ENCODE assay signal across 8 mouse cellular contexts in genomic region chr7:114635569-114636101, GRCm38 (mm10). TPM values are rescaled to one million over a fixed set of nuclear protein-coding genes. Genes with fewer than 3 reads are reported as not detected.
DNase-seq lines count a peak whose midpoint lies in the region; ATAC-seq lines count a peak whose summit lies in the region.

No protein-coding gene starts in this region.

- peak overlapping the region; percentile 40 for H3K9ac ChIP-seq in forebrain, embryonic 15.5 days (replicated peaks)
- no peak overlapping the region for H3K9ac ChIP-seq in stomach, embryonic 14.5 days (replicated peaks; ENCODE audit: low read depth, low read length)

- H3K4me2 ChIP-seq in forebrain, embryonic 15.5 days (replicated peaks), result peak overlapping the region; percentile 87
- peak overlapping the region; percentile 70 for H3K4me2 ChIP-seq in stomach, embryonic 14.5 days (replicated peaks; ENCODE audit: low read depth, low read length)

- no peaks in the 10 kb centered on the region for H3K36me3 ChIP-seq in forebrain, embryonic 15.5 days
- no peaks in the 10 kb centered on the region for H3K36me3 ChIP-seq in stomach, embryonic 14.5 days (ENCODE audit: control insufficient read depth, insufficient read depth, low read length)

- H3K9me3 ChIP-seq in forebrain, embryonic 15.5 days, result no peaks in the 10 kb centered on the region
- no peaks in the 10 kb centered on the region for H3K9me3 ChIP-seq in stomach, embryonic 14.5 days (ENCODE audit: control insufficient read depth, low read depth, low read length)

- peak; percentile 47 to 48 for DNase-seq in left cerebral cortex, adult 18-20 months (ENCODE audit: low spot score in 2 of 2)
- no peak for DNase-seq in left cerebral cortex, adult 11 months (ENCODE audit: low spot score)
- peak; percentile 14 for DNase-seq in cerebellum, adult 11-12 months
- peak; percentile 44 for DNase-seq in induced T-regulatory cell, adult 2 months (ENCODE audit: low read depth)
- peak; percentile 42 to 64 for DNase-seq in left cerebral cortex, postnatal 25 days (ENCODE audit: low spot score in 2 of 2)
- DNase-seq in mesoderm, embryonic 11.5 days (ENCODE audit: low read depth, low spot score), result peak; percentile 49

- 0 out of 2 replicates have a peak, but pooled peaks have one; percentile 23 for ATAC-seq in forebrain, embryonic 15.5 days (replicated peaks)
- no peak for ATAC-seq in stomach, embryonic 14.5 days (ENCODE audit: insufficient number of reproducible peaks, insufficient read depth, low FRiP score, low read depth)

- no peak overlapping the region for H3K27ac ChIP-seq in forebrain, embryonic 15.5 days (replicated peaks)
- H3K27ac ChIP-seq in stomach, embryonic 14.5 days (ENCODE audit: low read length), result no peak overlapping the region

- H3K27me3 ChIP-seq in forebrain, embryonic 15.5 days, result 0 out of 2 replicates have a peak, but pooled peaks cover 7% of the 10 kb centered on the region
- H3K27me3 ChIP-seq in stomach, embryonic 14.5 days (ENCODE audit: control insufficient read depth, insufficient read depth, low read length), result 0 out of 2 replicates have a peak, but pooled peaks cover 3% of the 10 kb centered on the region

- 1% methylated on average over 20 of the region's 20 CpGs for WGBS in forebrain, embryonic 15.5 days
- 1% methylated on average over 20 of the region's 20 CpGs for WGBS in stomach, embryonic 14.5 days

- peaks cover 12% of the 10 kb centered on the region for H3K4me1 ChIP-seq in forebrain, embryonic 15.5 days
- H3K4me1 ChIP-seq in stomach, embryonic 14.5 days (ENCODE audit: control insufficient read depth, insufficient read depth, low read length), result no peaks in the 10 kb centered on the region

- intact Hi-C loops in left cerebral cortex, postnatal 25 days (cut with DNase I), result loop anchor here (1.0 kb wide), 1 partner anchor 55 kb away; no protein-coding TSS in a partner anchor

- peak overlapping the region; percentile 40 for H3K4me3 ChIP-seq in forebrain, embryonic 15.5 days
- H3K4me3 ChIP-seq in stomach, embryonic 14.5 days (ENCODE audit: low read depth, low read length), result peak overlapping the region; percentile 36

RNA-seq across cellular contexts. Expression of gene Calca, which starts 0.5 kb away (rescaled TPM):
- 1 to 10 TPM in 1 of 2 experiments, under 1 TPM in 1; 0.98 to 1.2 TPM for total RNA-seq in left cerebral cortex, adult 18-20 months (2021)
- 0.45 and 0.76 TPM in 2 replicates for polyA plus RNA-seq in forebrain, embryonic 15.5 days (2015; fragmentation: Nextera tagmentation; extraction: Ambion mirVana)
- 1 to 10 TPM in 1 of 2 experiments, under 1 TPM in 1; 0.69 to 1.1 TPM for total RNA-seq in left cerebral cortex, postnatal 25 days (2021)
- 1.6 and 2.7 TPM in 2 replicates for polyA plus RNA-seq in stomach, embryonic 14.5 days (2014; fragmentation: Nextera tagmentation; extraction: Ambion mirVana)
